Mouse (Mus musculus) testis, postnatal 14 days (tissue): ENCODE measurements at regions not wholly inside any gene's neighbourhood (a gene's known extent, or its start where the extent isn't known, plus 50 kb on each side); places are given as distances from the start of the nearest gene placed in this dataset.

Experiments used
- DNase-seq: peaks from one replicate; pipeline ENCODE4 v3.0.0; 2021; ENCODE audit warnings: low spot score

- no peak for DNase-seq
These were observed 133.2 kb downstream of the Lpin1 start for GRCm38 (mm10) chr12:16477572-16477971.

- no peak for DNase-seq
These were observed 136.2 kb downstream of the Lpin1 start for GRCm38 (mm10) chr12:16474361-16475080.

GRCm38 (mm10) chr12:16457419-16457818 lies 153.3 kb downstream of the Lpin1 start:
- no peak for DNase-seq

GRCm38 (mm10) chr12:16450771-16451435 lies 159.9 kb downstream of the Lpin1 start:
- no peak for DNase-seq

- no peak for DNase-seq
These were observed 172.0 kb downstream of the Lpin1 start for GRCm38 (mm10) chr12:16438717-16439116.

GRCm38 (mm10) chr12:16436961-16437360 lies 173.8 kb downstream of the Lpin1 start:
- no peak for DNase-seq

- DNase-seq: no peak
These were observed 174.5 kb downstream of the Lpin1 start for GRCm38 (mm10) chr12:16436255-16436654.

- DNase-seq: no peak
These were observed 176.0 kb downstream of the Lpin1 start for GRCm38 (mm10) chr12:16434739-16435138.

- DNase-seq: no peak
These were observed 176.5 kb downstream of the Lpin1 start for GRCm38 (mm10) chr12:16434225-16434624.

GRCm38 (mm10) chr12:16425980-16426379 lies 184.8 kb downstream of the Lpin1 start:
- DNase-seq: no peak

- no peak for DNase-seq
These were observed 186.2 kb downstream of the Lpin1 start for GRCm38 (mm10) chr12:16424526-16424925.

GRCm38 (mm10) chr12:16395720-16396119 lies 215.0 kb downstream of the Lpin1 start:
- no peak for DNase-seq

- no peak for DNase-seq
These were observed 217.9 kb downstream of the Lpin1 start for GRCm38 (mm10) chr12:16392851-16393250.

GRCm38 (mm10) chr12:16391630-16392269 lies 219.0 kb downstream of the Lpin1 start:
- DNase-seq: no peak

- no peak for DNase-seq
These were observed 219.6 kb downstream of the Lpin1 start for GRCm38 (mm10) chr12:16391163-16391562.

- no peak for DNase-seq
These were observed 223.7 kb downstream of the Lpin1 start for GRCm38 (mm10) chr12:16387035-16387434.

- DNase-seq: no peak
These were observed 226.4 kb downstream of the Lpin1 start for GRCm38 (mm10) chr12:16384396-16384795.

- no peak for DNase-seq
These were observed 227.2 kb downstream of the Lpin1 start for GRCm38 (mm10) chr12:16383499-16383935.

- DNase-seq: no peak
These were observed 228.3 kb downstream of the Lpin1 start for GRCm38 (mm10) chr12:16382417-16382988.

- DNase-seq: no peak
These were observed 229.7 kb downstream of the Lpin1 start for GRCm38 (mm10) chr12:16381026-16381425.

- no peak for DNase-seq
These were observed 230.4 kb downstream of the Lpin1 start for GRCm38 (mm10) chr12:16380346-16380745.

GRCm38 (mm10) chr12:16379415-16379814 lies 231.4 kb downstream of the Lpin1 start:
- no peak for DNase-seq

GRCm38 (mm10) chr12:16378501-16378900 lies 232.3 kb downstream of the Lpin1 start:
- no peak for DNase-seq
